Mouse (Mus musculus) heart, adult 2 months (tissue): ENCODE data around the gene Camk1d. TPM values are rescaled to one million over a fixed set of nuclear protein-coding genes. Genes with fewer than 3 reads are reported as not detected.

Source experiments
- DNase-seq, 2 experiments: peaks; one replicate each; pipeline ENCODE4 v3.0.0; 2021
- H3K27ac ChIP-seq: fragments of 200-600 bp; 2 replicates; pipeline ENCODE4 v1.8.1; 2022
- H3K27me3 ChIP-seq: fragments of 200-500 bp; 2 replicates; pipeline ENCODE4 v1.6.1; 2012; ENCODE audit warnings: mild to moderate bottlenecking, low read length, inconsistent platforms, mixed read lengths; ENCODE audit not compliant: control insufficient read depth, insufficient read depth
- H3K36me3 ChIP-seq: fragments of 200-500 bp; 2 replicates; pipeline ENCODE4 v1.6.1; 2012; ENCODE audit warnings: low read length, inconsistent platforms; ENCODE audit not compliant: control insufficient read depth, insufficient read depth
- H3K4me1 ChIP-seq: fragments of 200-500 bp; 2 replicates; pipeline ENCODE4 v1.6.1; 2011; ENCODE audit warnings: low read length; ENCODE audit not compliant: control insufficient read depth, insufficient read depth
- H3K4me3 ChIP-seq: fragments of 200-600 bp; 2 replicates; pipeline ENCODE4 v1.8.1; 2022
- H3K79me2 ChIP-seq: fragments of 200-500 bp; replicated peaks from 2 replicates; pipeline ENCODE4 v1.6.1; 2012; ENCODE audit warnings: mild to moderate bottlenecking, inconsistent platforms, low read length, moderate library complexity, mixed read lengths; ENCODE audit not compliant: control insufficient read depth, insufficient read depth
- H3K9ac ChIP-seq: fragments of 200-500 bp; 2 replicates; pipeline ENCODE4 v1.6.1; 2012; ENCODE audit warnings: low read depth, mild to moderate bottlenecking, control low read depth, inconsistent platforms, low read length, mixed read lengths
- CTCF ChIP-seq: fragments of 200-600 bp; IDR thresholded peaks from 2 replicates; pipeline ENCODE4 v1.8.1; 2022; ENCODE audit warnings: antibody characterized with exemption, mild to moderate bottlenecking, moderate library complexity
- EP300 ChIP-seq: fragments of 200-500 bp; IDR thresholded peaks from 2 replicates; pipeline ENCODE4 v1.6.1; 2011; ENCODE audit warnings: low read depth, low read length, control low read depth; ENCODE audit not compliant: insufficient read depth
- POLR2A ChIP-seq: fragments of 200-500 bp; IDR thresholded peaks from 2 replicates; pipeline ENCODE4 v1.6.1; 2011; ENCODE audit warnings: mild to moderate bottlenecking, low read depth, low read length, control low read depth; ENCODE audit not compliant: insufficient read depth
- WGBS: fragments of 180-500 bp; shearing (Covaris S2); methylation state at CpG from one replicate; pipeline ENCODE4 v1.1.7; 2018; 5-methylcytosine and 5-hydroxymethylcytosine counted together
- intact Hi-C: fragments of 180-260 bp; cut with DNase I; formaldehyde crosslinking; loops from one replicate; pipeline ENCODE4 v1.15.1; 2025
- polyA plus RNA-seq: library from polyadenylated mRNA; depleted of rRNA; stranded (reverse); fragments of >200 nt; gene quantifications from 2 replicates; pipeline ENCODE4 v1.2.3, GENCODE M21; 2012
- total RNA-seq, 2 experiments: library from RNA; stranded (reverse); gene quantifications; 2 replicates each; pipeline ENCODE4 v1.2.3; 2021

Gene Camk1d
- total and polyA plus RNA-seq, 3 experiments: 2.5 to 4.9 (median 4.3) TPM

- Histone ChIP-seq H3K27me3 (no peaks in the 10 kb centered on the region), H3K27ac (no peak overlapping the region), H3K79me2 (no peaks in the 10 kb centered on the region), H3K4me1 (no peaks in the 10 kb centered on the region), H3K36me3 (no peaks in the 10 kb centered on the region), H3K9ac (no peak overlapping the region), H3K4me3 (no peak overlapping the region)
- no peak for TF ChIP-seq EP300
- TF ChIP-seq CTCF: no peak
- TF ChIP-seq POLR2A: no peak
- intact Hi-C loops: no loop called here
- WGBS: 70% methylated on average over 8 of the region's 8 CpGs
- no peak for DNase-seq
Measured at GRCm38 (mm10) chr2:5600183-5600962, 113.9 kb downstream of the Camk1d start.

- WGBS: 47% methylated on average over 4 of the region's 4 CpGs
- no peak overlapping the region for H3K4me3 ChIP-seq
- intact Hi-C loops: loop anchor here (10.0 kb wide), 1 partner anchor 145 kb away; no protein-coding TSS in a partner anchor
- no peak for DNase-seq
- TF ChIP-seq EP300 (no peak), POLR2A (no peak), CTCF (no peak)
- H3K79me2 ChIP-seq: no peaks in the 10 kb centered on the region
- H3K27ac ChIP-seq: no peak overlapping the region
- H3K4me1 ChIP-seq: no peaks in the 10 kb centered on the region
- H3K9ac ChIP-seq: no peak overlapping the region
- H3K36me3 ChIP-seq: no peaks in the 10 kb centered on the region
- no peaks in the 10 kb centered on the region for H3K27me3 ChIP-seq
Measured at GRCm38 (mm10) chr2:5599713-5600112, 114.6 kb downstream of the Camk1d start.

- no peak overlapping the region for H3K4me3 ChIP-seq
- H3K27ac ChIP-seq: no peak overlapping the region
- DNase-seq: no peak
- no peaks in the 10 kb centered on the region for H3K79me2 ChIP-seq
- 94% methylated on average over 5 of the region's 5 CpGs for WGBS
- H3K36me3 ChIP-seq: no peaks in the 10 kb centered on the region
- no peaks in the 10 kb centered on the region for H3K4me1 ChIP-seq
- TF ChIP-seq CTCF (no peak), POLR2A (no peak)
- H3K9ac ChIP-seq: no peak overlapping the region
- no peaks in the 10 kb centered on the region for H3K27me3 ChIP-seq
- intact Hi-C loops: loop anchor here (10.0 kb wide), 1 partner anchor 144 kb away; no protein-coding TSS in a partner anchor
Measured at GRCm38 (mm10) chr2:5598533-5598932, 115.8 kb downstream of the Camk1d start.

GRCm38 (mm10) chr2:5596882-5597281 lies 117.4 kb downstream of the Camk1d start:
- 42% methylated on average over 12 of the region's 12 CpGs for WGBS
- no peak for DNase-seq
- Histone ChIP-seq H3K9ac (no peak overlapping the region), H3K4me1 (peaks cover 1% of the 10 kb centered on the region; the same call in 1 of the 2 replicates), H3K36me3 (0 out of 2 replicates have a peak, but pooled peaks cover 2% of the 10 kb centered on the region), H3K27me3 (no peaks in the 10 kb centered on the region), H3K27ac (no peak overlapping the region), H3K4me3 (no peak overlapping the region), H3K79me2 (no peaks in the 10 kb centered on the region)
- TF ChIP-seq POLR2A (no peak), CTCF (no peak), EP300 (no peak)
- intact Hi-C loops: loop anchor here (10.0 kb wide), 1 partner anchor 142 kb away; no protein-coding TSS in a partner anchor

GRCm38 (mm10) chr2:5595356-5596191 lies 118.7 kb downstream of the Camk1d start:
- Histone ChIP-seq H3K4me3 (no peak overlapping the region), H3K27ac (no peak overlapping the region), H3K9ac (no peak overlapping the region), H3K36me3 (0 out of 2 replicates have a peak, but pooled peaks cover 2% of the 10 kb centered on the region), H3K4me1 (peaks cover 1% of the 10 kb centered on the region), H3K79me2 (no peaks in the 10 kb centered on the region), H3K27me3 (no peaks in the 10 kb centered on the region)
- WGBS: 86% methylated on average over 8 of the region's 8 CpGs
- TF ChIP-seq EP300 (no peak), POLR2A (no peak), CTCF (no peak)
- intact Hi-C loops: loop anchor here (10.0 kb wide), 1 partner anchor 141 kb away; no protein-coding TSS in a partner anchor
- peak in 1 of 2 experiments; percentile 6 for DNase-seq
